Mouse (Mus musculus) erythroblast, embryonic 14.5 days (primary cell): ENCODE measurements around the gene Mcu.

Experiments
- GATA1 ChIP-seq: IDR thresholded peaks from 2 replicates; pipeline ENCODE4 v1.6.1; 2012; ENCODE audit warnings: low read length, inconsistent platforms, mixed read lengths
- TAL1 ChIP-seq: IDR thresholded peaks from 3 replicates; pipeline ENCODE4 v1.6.1; 2012; ENCODE audit warnings: low read length, inconsistent platforms, mixed read lengths

- no peak for TF ChIP-seq GATA1
- no peak for TF ChIP-seq TAL1
Observed at GRCm38 (mm10) chr10:59430701-59431218, 185.7 kb downstream of the Mcu start.
